Mouse (Mus musculus) embryo, embryonic 11 days (tissue): ENCODE measurements around the gene Med29.

Source experiments
- DNase-seq: peaks from one replicate; pipeline ENCODE4 v3.0.0-alpha.2; 2015

The Med29 gene

GRCm38 (mm10) chr7:28351676-28352191 is 40.8 kb downstream of the Med29 start:
- DNase-seq: no peak

GRCm38 (mm10) chr7:28350155-28350883 is 42.2 kb downstream of the Med29 start, which contains the start of gene Rps16:
Gene Rps16 (plus strand): TSS chr7:28350652.
- peak; percentile 99 for DNase-seq

GRCm38 (mm10) chr7:28348601-28349000 is 43.9 kb downstream of the Med29 start:
- DNase-seq: peak; percentile 52

GRCm38 (mm10) chr7:28347746-28348145 is 44.8 kb downstream of the Med29 start:
- DNase-seq: no peak

GRCm38 (mm10) chr7:28344637-28345036 is 47.9 kb downstream of the Med29 start:
- peak; percentile 72 for DNase-seq

- no peak for DNase-seq
These were observed 51.1 kb downstream of the Med29 start for GRCm38 (mm10) chr7:28341381-28341780.

- DNase-seq: peak; percentile 67
These were observed 53.1 kb downstream of the Med29 start for GRCm38 (mm10) chr7:28339213-28339917.

GRCm38 (mm10) chr7:28338108-28338998 is 54.2 kb downstream of the Med29 start, which contains the start of gene Supt5:
Gene Supt5 (minus strand): TSS chr7:28338746.
- peak; percentile 100 for DNase-seq
